Mouse (Mus musculus): ENCODE measurements around the gene Slc22a14.

Slc22a14 gene

GRCm38 (mm10) chr9:119357331-119358057 is 7.9 kb downstream of the Slc22a14 start, which contains the start of gene Xylb:
Gene Xylb, plus strand, starts transcription at chr9:119357381.
- peak; percentile 79 to 93 for DNase-seq (ENCODE audit: low spot score in 2 of 2)

GRCm38 (mm10) chr9:119355943-119356342 is 9.4 kb downstream of the Slc22a14 start:
- DNase-seq (ENCODE audit: low spot score in 2 of 2) = no peak

- DNase-seq (ENCODE audit: low spot score in 2 of 2) = no peak
Observed at GRCm38 (mm10) chr9:119353926-119354325, 11.4 kb downstream of the Slc22a14 start.

GRCm38 (mm10) chr9:119352060-119352459 is 13.3 kb downstream of the Slc22a14 start:
- DNase-seq (ENCODE audit: low spot score in 2 of 2) = peak; percentile 42 to 48

GRCm38 (mm10) chr9:119350947-119351705 is 14.2 kb downstream of the Slc22a14 start:
- no peak for DNase-seq (ENCODE audit: low spot score in 2 of 2)

- no peak for DNase-seq (ENCODE audit: low spot score in 2 of 2)
Observed at GRCm38 (mm10) chr9:119350531-119350930, 14.8 kb downstream of the Slc22a14 start.

- DNase-seq (ENCODE audit: low spot score in 2 of 2) = no peak
Observed at GRCm38 (mm10) chr9:119346376-119346775, 19.0 kb downstream of the Slc22a14 start.

- no peak for DNase-seq (ENCODE audit: low spot score in 2 of 2)
Observed at GRCm38 (mm10) chr9:119342728-119343127, 22.6 kb downstream of the Slc22a14 start.

- peak; percentile 84 to 98 for DNase-seq (ENCODE audit: low spot score in 2 of 2)
Observed at GRCm38 (mm10) chr9:119340909-119341816, 24.2 kb downstream of the Slc22a14 start, which contains the start of gene Myd88. Gene Myd88, minus strand, starts transcription at chr9:119341411.

- no peak for DNase-seq (ENCODE audit: low spot score in 2 of 2)
Observed at GRCm38 (mm10) chr9:119340212-119340580, 25.2 kb downstream of the Slc22a14 start.

- DNase-seq (ENCODE audit: low spot score in 2 of 2) = peak; percentile 66 to 84
Observed at GRCm38 (mm10) chr9:119339558-119340211, 25.7 kb downstream of the Slc22a14 start, which contains the start of gene Acaa1a. Gene Acaa1a, plus strand, starts transcription at chr9:119339676.

GRCm38 (mm10) chr9:119339106-119339505 is 26.2 kb downstream of the Slc22a14 start:
- no peak for DNase-seq (ENCODE audit: low spot score in 2 of 2)

GRCm38 (mm10) chr9:119338350-119338749 is 27.0 kb downstream of the Slc22a14 start:
- no peak for DNase-seq (ENCODE audit: low spot score in 2 of 2)

GRCm38 (mm10) chr9:119337842-119338241 is 27.5 kb downstream of the Slc22a14 start:
- DNase-seq (ENCODE audit: low spot score in 2 of 2) = no peak

GRCm38 (mm10) chr9:119335571-119335970 is 29.8 kb downstream of the Slc22a14 start:
- no peak for DNase-seq (ENCODE audit: low spot score in 2 of 2)

GRCm38 (mm10) chr9:119334834-119335233 is 30.5 kb downstream of the Slc22a14 start:
- DNase-seq (ENCODE audit: low spot score in 2 of 2) = no peak

- DNase-seq (ENCODE audit: low spot score in 2 of 2) = no peak
Observed at GRCm38 (mm10) chr9:119334324-119334723, 31.0 kb downstream of the Slc22a14 start.

- peak; percentile 22 to 45 for DNase-seq (ENCODE audit: low spot score in 2 of 2)
Observed at GRCm38 (mm10) chr9:119330186-119330963, 35.0 kb downstream of the Slc22a14 start.

GRCm38 (mm10) chr9:119328488-119328887 is 36.9 kb downstream of the Slc22a14 start:
- no peak for DNase-seq (ENCODE audit: low spot score in 2 of 2)

GRCm38 (mm10) chr9:119324130-119324529 is 41.2 kb downstream of the Slc22a14 start:
- DNase-seq (ENCODE audit: low spot score in 2 of 2) = no peak
